Mouse (Mus musculus): ENCODE data around the gene Fbxo17. TPM values are rescaled to one million over a fixed set of nuclear protein-coding genes. Genes with fewer than 3 reads are reported as not detected.
A peak's percentile ranks its signal among the peaks of the same experiment; 100 is the strongest.
"Not testable (repeated sequence)": the region's sequence is repeated elsewhere in the genome, so short reads cannot be mapped to it uniquely, and the experiment has no call there.

The Fbxo17 gene
- polyA plus RNA-seq, 1 experiment from 2014 or later: 8.5 TPM

DNA sequence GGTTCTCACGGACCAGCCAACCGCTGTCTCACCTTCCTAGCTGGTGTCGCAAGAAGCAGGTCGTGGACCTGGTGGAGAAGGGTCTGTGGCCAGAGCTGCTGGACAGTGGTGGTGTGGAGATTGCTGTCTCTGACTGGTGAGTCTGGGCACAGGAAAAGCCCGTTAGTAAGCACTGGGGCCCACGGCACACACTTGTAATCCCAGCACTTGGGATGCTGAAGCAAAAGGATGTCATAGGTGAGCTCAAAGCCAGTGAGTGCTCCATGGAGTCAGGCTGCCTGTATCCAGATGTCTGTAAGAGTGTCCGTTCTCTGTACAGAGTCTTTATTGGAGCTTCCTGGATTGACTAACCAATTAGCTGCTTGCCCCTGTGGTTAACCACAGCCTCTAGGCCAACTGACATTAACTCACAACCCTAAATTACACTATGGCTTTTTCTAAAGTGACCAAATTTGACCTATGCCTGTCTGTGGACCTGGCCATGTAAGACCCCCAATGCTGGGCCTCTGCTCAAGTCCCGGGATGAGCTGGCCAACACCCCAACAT is 21.6 kb upstream of the Fbxo17 start:
- WGBS: 57% methylated on average over 8 of the region's 8 CpGs
- H3K27ac ChIP-seq: no peak overlapping the region
- peak overlapping the region; percentile 90; the same call in 1 of the 2 replicates for H3K4me2 ChIP-seq (replicated peaks)
- H3K9ac ChIP-seq: no peak overlapping the region
- H3K27me3 ChIP-seq: peaks cover 27% of the 10 kb centered on the region
- H3K9me3 ChIP-seq (replicated peaks): no peaks in the 10 kb centered on the region; the same call in 1 of the 2 replicates
- H3K4me1 ChIP-seq: peaks cover 17% of the 10 kb centered on the region
- H3K36me3 ChIP-seq: no peaks in the 10 kb centered on the region
- no peak overlapping the region for H3K4me3 ChIP-seq
- ATAC-seq (ENCODE audit: low FRiP score): no peak

DNA sequence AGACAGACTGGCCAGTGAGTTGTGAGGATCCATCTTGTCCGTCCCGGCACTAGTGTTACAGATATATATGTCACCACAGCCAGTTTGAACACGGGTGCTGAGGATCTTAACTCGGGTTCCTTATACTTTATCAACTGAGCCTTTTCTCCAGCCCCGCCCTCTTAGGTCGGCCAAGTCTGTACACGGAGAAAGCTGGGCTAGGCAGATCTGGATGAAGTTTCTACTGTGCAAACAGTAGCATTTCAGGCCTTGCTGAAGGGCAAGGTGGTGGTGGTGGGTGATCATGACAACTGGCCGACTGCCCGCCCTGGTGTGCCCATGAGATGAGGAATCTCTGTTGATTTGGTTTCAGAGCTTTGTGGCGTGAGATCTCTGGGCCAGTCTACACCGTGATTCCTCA is 19.3 kb upstream of the Fbxo17 start:
- Histone ChIP-seq H3K4me3 (no peak overlapping the region), H3K36me3 (no peaks in the 10 kb centered on the region), H3K9me3 (replicated peaks) (no peaks in the 10 kb centered on the region; the same call in 1 of the 2 replicates), H3K4me1 (peaks cover 17% of the 10 kb centered on the region), H3K9ac (no peak overlapping the region), H3K27ac (no peak overlapping the region), H3K27me3 (peaks cover 27% of the 10 kb centered on the region), H3K4me2 (replicated peaks) (no peak overlapping the region)
- 94% methylated on average over 11 of the region's 11 CpGs for WGBS
- no peak for ATAC-seq (ENCODE audit: low FRiP score)

DNA sequence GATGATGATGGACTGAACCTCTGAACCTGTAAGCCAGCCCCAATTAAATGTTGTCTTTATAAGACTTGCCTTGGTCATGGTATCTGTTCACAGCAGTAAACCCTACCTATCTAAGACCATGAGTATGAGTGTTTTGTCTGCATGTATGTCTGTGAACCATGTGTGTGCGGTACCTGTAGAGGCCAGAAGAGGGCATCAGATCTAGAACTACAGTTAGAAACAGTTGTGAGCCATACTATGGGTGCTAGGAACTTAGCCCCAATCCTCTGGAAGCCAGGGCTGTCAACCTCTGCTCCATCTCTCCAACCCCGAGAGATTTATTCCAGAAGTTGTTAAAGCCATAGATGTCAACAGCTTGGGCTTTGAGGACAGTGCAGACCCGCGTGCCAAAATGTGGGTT is 16.3 kb upstream of the Fbxo17 start:
- Histone ChIP-seq H3K4me1 (no peaks in the 10 kb centered on the region), H3K36me3 (no peaks in the 10 kb centered on the region), H3K27me3 (no peaks in the 10 kb centered on the region), H3K4me3 (no peak overlapping the region), H3K4me2 (replicated peaks) (no peak overlapping the region), H3K9me3 (replicated peaks) (no peaks in the 10 kb centered on the region; the same call in 1 of the 2 replicates), H3K27ac (no peak overlapping the region), H3K9ac (no peak overlapping the region)
- no peak for ATAC-seq (ENCODE audit: low FRiP score)
- 97% methylated on average over 4 of the region's 4 CpGs for WGBS

DNA sequence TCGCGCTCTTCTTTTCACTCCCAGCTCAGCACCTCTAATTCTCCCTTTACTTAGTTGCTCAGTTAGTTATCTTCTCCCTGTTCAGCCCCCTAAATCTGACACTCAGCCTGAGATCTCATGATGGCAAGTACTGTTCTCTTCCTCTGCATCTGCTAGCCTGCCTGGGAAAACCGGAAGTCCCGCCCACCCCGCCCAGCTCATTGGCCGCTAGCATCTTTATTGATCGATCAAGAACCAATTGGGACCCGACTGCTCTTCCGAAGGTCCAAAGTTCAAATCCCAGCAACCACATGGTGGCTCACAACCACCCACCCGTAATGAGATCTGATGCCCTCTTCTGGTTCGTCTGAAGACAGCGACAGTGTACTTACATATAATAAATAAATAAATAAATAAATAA is 15.3 kb upstream of the Fbxo17 start:
- H3K27me3 ChIP-seq; H3K36me3 ChIP-seq; H3K4me2 ChIP-seq (replicated peaks); H3K4me1 ChIP-seq; H3K4me3 ChIP-seq; H3K9me3 ChIP-seq (replicated peaks); H3K27ac ChIP-seq; ATAC-seq (ENCODE audit: low FRiP score); H3K9ac ChIP-seq: not testable (repeated sequence)
- WGBS: 97% methylated on average over 12 of the region's 12 CpGs

DNA sequence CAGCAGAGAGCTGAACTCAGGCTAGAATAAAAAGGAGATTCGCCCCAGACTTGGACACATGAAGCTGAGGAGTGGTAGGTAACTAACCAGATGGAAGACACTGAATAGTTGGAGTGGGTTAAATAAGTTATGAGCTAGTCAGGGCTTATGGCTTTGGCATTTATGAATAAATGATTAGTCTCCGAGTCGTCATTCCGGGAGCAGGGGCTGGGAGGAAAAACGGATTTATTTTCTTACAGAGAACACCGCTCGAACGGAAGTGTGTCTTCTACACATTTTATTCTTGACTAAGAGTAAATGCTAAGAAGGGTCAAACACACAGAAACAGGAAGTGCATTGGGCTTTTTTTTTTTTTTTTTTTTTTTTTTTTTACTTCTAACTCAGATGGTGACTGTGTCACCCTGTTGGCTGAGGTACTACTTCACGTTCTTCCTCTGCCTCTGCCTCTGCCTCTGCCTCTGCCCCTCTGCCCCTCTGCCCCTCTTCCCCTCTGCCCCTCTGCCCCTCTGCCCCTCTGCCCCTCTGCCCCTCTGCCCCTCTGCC is 13.9 kb upstream of the Fbxo17 start:
- 78% methylated on average over 9 of the region's 9 CpGs for WGBS
- Histone ChIP-seq H3K4me3 (no peak overlapping the region), H3K36me3 (no peaks in the 10 kb centered on the region), H3K27ac (no peak overlapping the region), H3K27me3 (no peaks in the 10 kb centered on the region), H3K9ac (no peak overlapping the region), H3K9me3 (replicated peaks) (no peaks in the 10 kb centered on the region; the same call in 1 of the 2 replicates), H3K4me2 (replicated peaks) (no peak overlapping the region), H3K4me1 (no peaks in the 10 kb centered on the region)
- no peak for ATAC-seq (ENCODE audit: low FRiP score)

DNA sequence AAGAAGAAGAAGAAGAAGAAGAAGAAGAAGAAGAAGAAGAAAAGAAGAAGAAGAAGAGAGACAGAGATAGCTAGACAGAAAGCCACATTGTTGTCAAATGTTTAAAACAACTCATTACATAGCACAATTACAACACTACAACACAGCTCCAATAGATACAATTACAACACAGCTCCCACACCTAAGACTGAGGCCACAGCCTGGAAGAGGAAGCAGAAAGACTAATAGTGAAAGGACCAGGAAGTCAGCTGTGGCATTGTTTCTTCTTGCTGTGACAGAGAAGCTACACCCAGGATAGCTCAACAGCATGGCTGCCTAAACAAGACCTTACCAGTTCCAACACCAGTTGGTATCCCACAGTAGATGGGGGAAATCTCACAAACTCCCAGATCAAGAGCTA is 7.2 kb upstream of the Fbxo17 start:
- Histone ChIP-seq H3K36me3 (no peaks in the 10 kb centered on the region), H3K27ac (no peak overlapping the region), H3K9me3 (replicated peaks) (no peaks in the 10 kb centered on the region), H3K27me3 (no peaks in the 10 kb centered on the region), H3K9ac (no peak overlapping the region), H3K4me2 (replicated peaks) (no peak overlapping the region), H3K4me3 (no peak overlapping the region), H3K4me1 (no peaks in the 10 kb centered on the region)
- no peak for ATAC-seq (ENCODE audit: low FRiP score)

DNA sequence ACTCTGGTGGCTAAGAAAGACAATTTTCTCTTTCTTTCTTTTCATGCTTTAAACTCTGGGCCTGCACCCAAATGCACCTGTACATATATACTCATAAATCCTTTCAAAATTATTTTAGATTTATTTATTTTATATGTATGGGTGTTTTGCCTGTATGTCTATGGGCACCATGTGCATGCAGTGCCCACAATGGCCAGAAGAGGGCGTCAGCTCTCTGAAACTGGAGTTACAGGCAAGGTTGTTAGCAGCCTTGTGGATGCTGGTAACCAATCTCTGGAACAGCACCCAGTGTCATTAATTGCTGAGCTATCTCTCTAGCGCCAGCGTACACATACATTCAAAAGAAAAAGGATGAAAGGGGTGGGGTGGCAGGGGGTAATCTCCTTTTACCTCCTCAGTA is 5.6 kb upstream of the Fbxo17 start:
- Histone ChIP-seq H3K9me3 (replicated peaks) (no peaks in the 10 kb centered on the region), H3K4me3 (no peak overlapping the region), H3K4me1 (no peaks in the 10 kb centered on the region), H3K4me2 (replicated peaks) (no peak overlapping the region), H3K9ac (no peak overlapping the region), H3K27me3 (no peaks in the 10 kb centered on the region), H3K27ac (no peak overlapping the region), H3K36me3 (no peaks in the 10 kb centered on the region)
- no peak for ATAC-seq (ENCODE audit: low FRiP score)
- WGBS: 66% methylated on average over 3 of the region's 3 CpGs

DNA sequence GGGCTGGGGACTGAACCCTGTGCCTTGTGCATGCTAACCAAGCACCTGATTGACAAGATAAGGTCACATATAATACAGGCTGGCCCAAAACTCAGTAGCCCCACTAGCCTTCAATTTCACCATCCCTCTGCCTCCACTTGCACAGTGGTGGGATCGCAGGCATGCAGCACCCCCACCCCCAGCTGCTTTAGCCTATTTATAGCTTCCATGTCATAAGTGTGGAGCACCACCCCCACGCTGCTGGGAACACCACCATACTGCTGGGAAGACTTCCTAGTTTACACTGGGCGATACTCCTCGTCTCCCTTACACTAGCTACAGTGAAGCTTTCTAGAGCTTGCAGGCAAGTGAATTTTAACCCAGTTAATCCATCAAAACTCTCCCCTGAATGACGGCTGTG is 1.9 kb upstream of the Fbxo17 start:
- no peak overlapping the region for H3K27ac ChIP-seq
- no peak overlapping the region for H3K4me2 ChIP-seq (replicated peaks)
- no peak for ATAC-seq (ENCODE audit: low FRiP score)
- H3K9ac ChIP-seq: no peak overlapping the region
- H3K36me3 ChIP-seq: no peaks in the 10 kb centered on the region
- WGBS: 83% methylated on average over 5 of the region's 5 CpGs
- no peak overlapping the region for H3K4me3 ChIP-seq
- no peaks in the 10 kb centered on the region for H3K9me3 ChIP-seq (replicated peaks)
- H3K4me1 ChIP-seq: peaks cover 4% of the 10 kb centered on the region; the same call in 1 of the 2 replicates
- no peaks in the 10 kb centered on the region for H3K27me3 ChIP-seq

DNA sequence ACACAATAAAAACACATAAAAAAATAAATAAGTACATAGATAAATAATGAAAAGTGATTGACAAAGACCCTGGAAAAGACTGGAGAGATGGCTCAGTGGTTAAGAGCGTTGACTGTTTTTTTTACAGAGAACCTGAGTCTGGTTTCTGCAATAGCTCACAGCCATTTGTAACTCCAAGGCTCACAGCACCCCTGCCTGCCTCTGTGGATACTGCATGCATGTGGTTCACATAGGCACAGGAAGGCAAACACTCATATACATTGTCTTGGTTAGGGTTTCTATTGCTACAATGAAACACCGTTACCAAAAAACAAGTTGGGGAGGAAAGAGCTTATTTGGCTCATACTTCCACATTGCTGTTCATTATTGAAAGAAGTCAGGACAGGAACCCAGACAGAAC is 1.0 kb upstream of the Fbxo17 start:
- H3K9ac ChIP-seq: no peak overlapping the region
- WGBS: 95% methylated on average over 2 of the region's 2 CpGs
- no peak overlapping the region for H3K4me3 ChIP-seq
- H3K27ac ChIP-seq: no peak overlapping the region
- no peaks in the 10 kb centered on the region for H3K27me3 ChIP-seq
- H3K9me3 ChIP-seq (replicated peaks): no peaks in the 10 kb centered on the region
- H3K4me2 ChIP-seq (replicated peaks): no peak overlapping the region
- peaks cover 4% of the 10 kb centered on the region; the same call in 1 of the 2 replicates for H3K4me1 ChIP-seq
- ATAC-seq (ENCODE audit: low FRiP score): no peak
- no peaks in the 10 kb centered on the region for H3K36me3 ChIP-seq

DNA sequence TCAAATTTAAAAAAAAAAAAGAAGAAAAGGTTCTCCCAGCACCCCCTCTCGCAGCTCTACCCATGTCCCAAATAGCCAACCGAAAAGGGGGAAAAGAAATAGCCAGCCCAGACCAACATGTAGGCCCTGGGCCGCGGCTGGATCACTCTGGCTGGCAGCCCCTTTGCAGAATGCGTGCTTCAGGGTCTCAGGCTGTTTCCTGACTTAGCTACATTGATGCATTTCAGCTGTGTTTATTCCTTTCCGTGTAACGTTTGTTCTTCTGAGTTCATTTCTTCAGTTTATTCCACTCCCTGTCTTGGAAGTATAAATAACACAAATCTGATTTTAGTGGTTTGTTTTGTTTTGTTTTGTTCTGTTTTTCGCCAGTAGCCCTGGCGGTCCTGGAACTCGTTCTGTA is 1.1 kb downstream of the Fbxo17 start:
- no peaks in the 10 kb centered on the region for H3K9me3 ChIP-seq (replicated peaks)
- WGBS: 87% methylated on average over 10 of the region's 10 CpGs
- H3K36me3 ChIP-seq: no peaks in the 10 kb centered on the region
- H3K4me2 ChIP-seq (replicated peaks): peak overlapping the region; percentile 68; the same call in 1 of the 2 replicates
- H3K27me3 ChIP-seq: no peaks in the 10 kb centered on the region
- H3K4me3 ChIP-seq: no peak overlapping the region
- no peak for ATAC-seq (ENCODE audit: low FRiP score)
- peaks cover 4% of the 10 kb centered on the region; the same call in 1 of the 2 replicates for H3K4me1 ChIP-seq
- no peak overlapping the region for H3K27ac ChIP-seq
- H3K9ac ChIP-seq: no peak overlapping the region

DNA sequence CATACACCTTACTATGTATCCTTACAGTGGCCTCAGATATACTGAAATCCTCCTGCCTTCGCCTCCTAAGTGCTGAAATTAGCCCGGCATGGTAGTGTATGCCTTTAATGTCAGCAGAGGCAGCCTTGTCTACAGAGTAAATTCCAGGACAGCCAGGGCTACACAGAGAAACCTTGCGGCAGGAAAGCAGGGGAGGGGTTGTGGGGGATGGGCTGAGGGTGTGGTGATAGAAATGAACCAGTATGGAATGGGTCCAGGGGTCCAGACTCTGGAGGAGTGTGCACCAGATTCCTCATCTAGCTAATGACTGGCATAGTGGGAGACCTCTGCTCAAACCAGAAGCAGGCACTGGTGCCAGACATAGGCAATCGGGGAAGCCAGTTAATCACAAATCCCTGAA is 2.6 kb downstream of the Fbxo17 start:
- Histone ChIP-seq H3K4me3 (no peak overlapping the region), H3K27me3 (no peaks in the 10 kb centered on the region), H3K9ac (no peak overlapping the region), H3K27ac (no peak overlapping the region), H3K4me1 (peaks cover 4% of the 10 kb centered on the region; the same call in 1 of the 2 replicates), H3K36me3 (no peaks in the 10 kb centered on the region), H3K4me2 (replicated peaks) (no peak overlapping the region), H3K9me3 (replicated peaks) (no peaks in the 10 kb centered on the region)
- 66% methylated on average over 4 of the region's 4 CpGs for WGBS
- ATAC-seq (ENCODE audit: low FRiP score): no peak

DNA sequence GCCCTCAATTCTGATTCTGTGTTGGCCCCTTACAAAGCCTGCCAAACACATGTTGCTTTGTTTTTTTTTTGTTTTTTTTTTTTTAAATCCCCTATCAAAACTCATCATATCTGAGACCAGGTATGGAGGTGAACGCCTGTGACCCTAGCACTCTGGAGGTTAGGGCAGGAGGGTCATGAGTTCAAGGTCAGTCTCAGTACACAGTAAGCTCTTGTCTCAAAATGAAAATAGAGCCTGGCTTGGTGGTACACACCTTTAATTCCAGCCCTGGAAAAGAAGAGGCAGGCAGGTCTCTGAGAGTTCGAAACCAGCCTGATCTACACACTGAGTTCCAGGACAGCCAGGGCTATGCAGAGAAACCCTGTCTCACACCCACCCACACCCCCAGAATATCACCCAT is 3.0 kb downstream of the Fbxo17 start:
- ATAC-seq (ENCODE audit: low FRiP score): no peak
- Histone ChIP-seq H3K9me3 (replicated peaks) (no peaks in the 10 kb centered on the region), H3K27me3 (no peaks in the 10 kb centered on the region), H3K4me1 (peaks cover 4% of the 10 kb centered on the region; the same call in 1 of the 2 replicates), H3K36me3 (no peaks in the 10 kb centered on the region), H3K4me2 (replicated peaks) (no peak overlapping the region), H3K9ac (no peak overlapping the region), H3K27ac (no peak overlapping the region), H3K4me3 (no peak overlapping the region)
- WGBS: 88% methylated on average over 2 of the region's 2 CpGs

Data from hindbrain, embryonic 12.5 days (tissue).